8 mouse cellular contexts compared by ENCODE assay signal in the genomic region with DNA sequence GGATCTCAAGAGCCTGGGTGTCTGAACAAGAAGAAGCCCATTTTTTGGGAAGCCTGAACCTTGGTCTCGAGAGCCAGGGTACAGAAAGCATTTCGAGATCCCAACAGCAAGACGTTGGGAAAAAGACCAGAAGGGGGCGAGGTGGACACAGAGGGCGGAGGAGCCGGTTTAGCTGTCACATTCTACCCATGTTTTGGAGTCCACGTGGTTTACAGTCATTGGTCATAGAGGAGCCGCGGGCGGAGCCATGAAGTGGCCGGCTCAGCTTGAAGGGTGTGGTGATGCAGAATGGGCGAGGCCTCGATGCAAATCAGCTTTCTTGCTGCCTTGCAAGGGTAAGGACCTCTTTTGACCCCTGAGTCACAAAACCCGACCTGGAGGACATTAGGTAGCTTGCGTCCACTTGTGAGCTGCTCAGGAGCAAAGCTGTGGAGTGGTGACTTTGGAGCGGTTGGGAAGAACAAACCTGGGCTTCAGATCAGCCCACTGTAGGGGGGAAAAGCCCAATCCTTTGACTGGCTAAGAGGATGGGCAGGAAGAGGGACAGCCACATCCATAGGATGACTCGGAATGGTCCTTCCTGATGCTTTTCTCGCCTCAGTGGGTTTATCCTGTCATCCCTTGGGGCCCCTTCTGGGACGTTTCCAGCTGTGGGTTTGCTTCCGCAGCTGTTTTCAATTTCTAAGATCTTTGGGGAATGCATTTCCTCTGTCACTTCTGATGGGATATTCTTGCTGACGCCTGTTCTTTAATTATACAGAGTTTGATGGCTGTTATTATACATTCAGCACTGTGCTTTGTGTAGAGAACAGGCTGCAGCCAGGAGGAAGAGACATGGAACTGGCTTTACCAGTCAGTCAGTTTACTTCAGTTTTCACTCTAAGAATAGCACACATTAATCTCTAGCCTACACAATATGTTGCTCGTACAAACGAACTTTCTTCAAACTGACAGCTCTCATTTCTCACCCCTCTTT. TPM values are rescaled to one million over a fixed set of nuclear protein-coding genes. Genes with fewer than 3 reads are reported as not detected.
A peak's percentile ranks its signal among the peaks of the same experiment; 100 is the strongest.
DNase-seq lines count a peak whose midpoint lies in the region; ATAC-seq and TF ChIP-seq lines count a peak whose summit lies in the region.

No protein-coding gene starts in this region.

- H3K4me3 ChIP-seq in heart, embryonic 10.5 days = peak overlapping the region; percentile 37; the same call in 1 of the 2 replicates
- no peak overlapping the region; the same call in 1 of the 2 replicates for H3K4me3 ChIP-seq in lung, embryonic 14.5 days (ENCODE audit: low read depth, low read length)
- H3K4me3 ChIP-seq in neural tube, embryonic 15.5 days (replicated peaks) = peak overlapping the region; percentile 9; the same call in 1 of the 2 replicates

- TF ChIP-seq CTCF in lung, embryonic 14.5 days (IDR thresholded peaks at IDR 0.05; ENCODE audit: low read depth) = peak; percentile 51; the same call in 1 of the 2 replicates

- no peak overlapping the region for H3K9ac ChIP-seq in lung, embryonic 14.5 days
- no peak overlapping the region for H3K9ac ChIP-seq in neural tube, embryonic 15.5 days (replicated peaks)

- no peaks in the 10 kb centered on the region for H3K9me3 ChIP-seq in heart, embryonic 10.5 days
- H3K9me3 ChIP-seq in lung, embryonic 14.5 days (ENCODE audit: low read depth, low read length) = no peaks in the 10 kb centered on the region
- H3K9me3 ChIP-seq in neural tube, embryonic 15.5 days (replicated peaks) = no peaks in the 10 kb centered on the region

- H3K4me1 ChIP-seq in heart, embryonic 10.5 days = peaks cover 16% of the 10 kb centered on the region
- H3K4me1 ChIP-seq in lung, embryonic 14.5 days (ENCODE audit: insufficient read depth) = peaks cover 2% of the 10 kb centered on the region; the same call in 1 of the 2 replicates
- peaks cover 21% of the 10 kb centered on the region for H3K4me1 ChIP-seq in neural tube, embryonic 15.5 days

- WGBS in heart, embryonic 10.5 days = 12% methylated on average over 23 of the region's 23 CpGs
- WGBS in lung, embryonic 14.5 days = 4% methylated on average over 23 of the region's 23 CpGs
- 12% methylated on average over 23 of the region's 23 CpGs for WGBS in neural tube, embryonic 15.5 days

- H3K27ac ChIP-seq in heart, embryonic 10.5 days = no peak overlapping the region
- H3K27ac ChIP-seq in lung, embryonic 14.5 days (ENCODE audit: low read depth) = no peak overlapping the region
- no peak overlapping the region for H3K27ac ChIP-seq in neural tube, embryonic 15.5 days (replicated peaks)

- no peaks in the 10 kb centered on the region for H3K36me3 ChIP-seq in heart, embryonic 10.5 days
- no peaks in the 10 kb centered on the region for H3K36me3 ChIP-seq in lung, embryonic 14.5 days (ENCODE audit: insufficient read depth)
- no peaks in the 10 kb centered on the region for H3K36me3 ChIP-seq in neural tube, embryonic 15.5 days

- peak overlapping the region; percentile 51 for H3K4me2 ChIP-seq in lung, embryonic 14.5 days
- H3K4me2 ChIP-seq in neural tube, embryonic 15.5 days = peak overlapping the region; percentile 44

- peak; percentile 95 for ATAC-seq in lung, embryonic 14.5 days (ENCODE audit: insufficient read depth)
- peak; percentile 62; the same call in 1 of the 2 replicates for ATAC-seq in neural tube, embryonic 15.5 days (ENCODE audit: low FRiP score)

- DNase-seq in right cerebral cortex, postnatal 14 days = peak; percentile 30
- DNase-seq in right cerebral cortex, postnatal 25 days = no peak
- DNase-seq in embryo, embryonic 11 days = peak; percentile 83
- peak; percentile 86 for DNase-seq in heart, embryonic 10.5 days (ENCODE audit: low spot score)
- peak; percentile 70 for DNase-seq in kidney, adult 9 months
- DNase-seq in lung, embryonic 14.5 days = peak; percentile 85
- DNase-seq in urinary bladder, postnatal 36 days (ENCODE audit: low spot score in 2 of 2) = peak; percentile 58 to 74

- H3K27me3 ChIP-seq in heart, embryonic 10.5 days (ENCODE audit: insufficient read depth, poor library complexity, severe bottlenecking) = no peaks in the 10 kb centered on the region
- H3K27me3 ChIP-seq in lung, embryonic 14.5 days (ENCODE audit: insufficient read depth, low read length) = no peaks in the 10 kb centered on the region
- 0 out of 2 replicates have a peak, but pooled peaks cover 2% of the 10 kb centered on the region for H3K27me3 ChIP-seq in neural tube, embryonic 15.5 days (replicated peaks)

RNA-seq across cellular contexts. Expression of a gene that starts 22.1 kb away (rescaled TPM):
- 0.39 and 0.67 TPM in 2 replicates for polyA plus RNA-seq in heart, embryonic 10.5 days (2016; fragmentation: Nextera tagmentation; extraction: Ambion mirVana)
- 1.2 and 1.9 TPM in 2 replicates for polyA plus RNA-seq in lung, embryonic 14.5 days (2014; fragmentation: Nextera tagmentation; extraction: Ambion mirVana)
- polyA plus RNA-seq in neural tube, embryonic 15.5 days (2015; fragmentation: Nextera tagmentation; extraction: Ambion mirVana) = 1.8 and 3.9 TPM in 2 replicates

RNA-seq across cellular contexts. Expression of a gene that starts 23.4 kb away (rescaled TPM):
- polyA plus RNA-seq in heart, embryonic 10.5 days (2016; fragmentation: Nextera tagmentation; extraction: Ambion mirVana) = 5.6 and 6.5 TPM in 2 replicates
- 8.1 and 8.8 TPM in 2 replicates for polyA plus RNA-seq in lung, embryonic 14.5 days (2014; fragmentation: Nextera tagmentation; extraction: Ambion mirVana)
- 17.6 and 17.9 TPM in 2 replicates for polyA plus RNA-seq in neural tube, embryonic 15.5 days (2015; fragmentation: Nextera tagmentation; extraction: Ambion mirVana)
